Mouse (Mus musculus): ENCODE measurements around the gene Fmo1. TPM values are rescaled to one million over a fixed set of nuclear protein-coding genes. Genes with fewer than 3 reads are reported as not detected.

Fmo1 gene
- polyA plus RNA-seq, 2 experiments: 35.0 to 46.7 TPM

Other genes with a start within 250 kb of the Fmo1 start
- gene Myoc, start 227.5 kb downstream of the Fmo1 start, polyA plus RNA-seq (2012; rRNA removed): 0.22 and 0.23 TPM in 2 replicates
- gene Myoc, start 227.5 kb downstream of the Fmo1 start, polyA plus RNA-seq (2014; fragmentation: Nextera tagmentation; extraction: Ambion mirVana): not detected in 2 replicates
- gene Myocos, start 208.4 kb downstream of the Fmo1 start, polyA plus RNA-seq (2012; rRNA removed): not detected in 2 replicates
- not detected in 2 replicates for gene Myocos, start 208.4 kb downstream of the Fmo1 start, polyA plus RNA-seq (2014; fragmentation: Nextera tagmentation; extraction: Ambion mirVana)
- 69.1 and 75.3 TPM in 2 replicates for gene Prrc2c, start 126.1 kb downstream of the Fmo1 start, polyA plus RNA-seq (2012; rRNA removed)
- 165 and 186 TPM in 2 replicates for gene Prrc2c, start 126.1 kb downstream of the Fmo1 start, polyA plus RNA-seq (2014; fragmentation: Nextera tagmentation; extraction: Ambion mirVana)
- gene Fmo4, start 52.6 kb downstream of the Fmo1 start, polyA plus RNA-seq (2012; rRNA removed): 0.84 and 0.99 TPM in 2 replicates
- gene Fmo4, start 52.6 kb downstream of the Fmo1 start, polyA plus RNA-seq (2014; fragmentation: Nextera tagmentation; extraction: Ambion mirVana): 0.76 and 0.80 TPM in 2 replicates
- 1.5 and 2.1 TPM in 2 replicates for gene Fmo2, start 32.1 kb upstream of the Fmo1 start, polyA plus RNA-seq (2012; rRNA removed)
- 1.5 TPM in 2 replicates for gene Fmo2, start 32.1 kb upstream of the Fmo1 start, polyA plus RNA-seq (2014; fragmentation: Nextera tagmentation; extraction: Ambion mirVana)
- gene Fmo6, start 70.9 kb upstream of the Fmo1 start, polyA plus RNA-seq (2012; rRNA removed): 1.1 and 1.4 TPM in 2 replicates
- 0.84 and 0.85 TPM in 2 replicates for gene Fmo6, start 70.9 kb upstream of the Fmo1 start, polyA plus RNA-seq (2014; fragmentation: Nextera tagmentation; extraction: Ambion mirVana)
- gene Fmo3, start 117.9 kb upstream of the Fmo1 start, polyA plus RNA-seq (2012; rRNA removed): 0.06 TPM in 1 of 2 replicates, not detected in the other
- gene Fmo3, start 117.9 kb upstream of the Fmo1 start, polyA plus RNA-seq (2014; fragmentation: Nextera tagmentation; extraction: Ambion mirVana): 0.08 TPM in 1 of 2 replicates, not detected in the other
- gene Mroh9, start 219.1 kb upstream of the Fmo1 start, polyA plus RNA-seq (2012; rRNA removed): 0.06 TPM in 1 of 2 replicates, not detected in the other
- not detected in 2 replicates for gene Mroh9, start 219.1 kb upstream of the Fmo1 start, polyA plus RNA-seq (2014; fragmentation: Nextera tagmentation; extraction: Ambion mirVana)